Mouse (Mus musculus) ovary, postnatal 14 days (tissue): ENCODE results near the gene Tex44.

Source experiments
- DNase-seq: peaks from one replicate; pipeline ENCODE4 v3.0.0; 2022; ENCODE audit warnings: low spot score

Gene Tex44

GRCm38 (mm10) chr1:86426128-86426527 is at the start of gene Tex44, which contains the start of gene Nmur1:
Gene Tex44, plus strand, starts transcription at chr1:86426329.
Gene Nmur1, minus strand, starts transcription at chr1:86426228.
- no peak for DNase-seq

- DNase-seq = no peak
Observed at GRCm38 (mm10) chr1:86376354-86376753, 49.8 kb upstream of the Tex44 start.

- no peak for DNase-seq
Observed at GRCm38 (mm10) chr1:86378662-86379061, 47.5 kb upstream of the Tex44 start.

GRCm38 (mm10) chr1:86379161-86379569 is 47.0 kb upstream of the Tex44 start:
- DNase-seq = no peak

- peak; percentile 47 for DNase-seq
Observed at GRCm38 (mm10) chr1:86381027-86381426, 45.1 kb upstream of the Tex44 start.

- peak; percentile 74 for DNase-seq
Observed at GRCm38 (mm10) chr1:86389230-86389629, 36.9 kb upstream of the Tex44 start.

- DNase-seq = no peak
Observed at GRCm38 (mm10) chr1:86391425-86391824, 34.7 kb upstream of the Tex44 start.

- no peak for DNase-seq
Observed at GRCm38 (mm10) chr1:86393219-86393618, 32.9 kb upstream of the Tex44 start.

- no peak for DNase-seq
Observed at GRCm38 (mm10) chr1:86394246-86394645, 31.9 kb upstream of the Tex44 start.

- DNase-seq = no peak
Observed at GRCm38 (mm10) chr1:86395897-86396296, 30.2 kb upstream of the Tex44 start.

- no peak for DNase-seq
Observed at GRCm38 (mm10) chr1:86397621-86398020, 28.5 kb upstream of the Tex44 start.

- DNase-seq = no peak
Observed at GRCm38 (mm10) chr1:86398222-86398621, 27.9 kb upstream of the Tex44 start.

GRCm38 (mm10) chr1:86399322-86399721 is 26.8 kb upstream of the Tex44 start:
- DNase-seq = no peak

- DNase-seq = no peak
Observed at GRCm38 (mm10) chr1:86400096-86400754, 25.9 kb upstream of the Tex44 start.

- DNase-seq = no peak
Observed at GRCm38 (mm10) chr1:86404834-86405233, 21.3 kb upstream of the Tex44 start.

- DNase-seq = no peak
Observed at GRCm38 (mm10) chr1:86406313-86406712, 19.8 kb upstream of the Tex44 start.

- no peak for DNase-seq
Observed at GRCm38 (mm10) chr1:86406914-86407313, 19.2 kb upstream of the Tex44 start.

GRCm38 (mm10) chr1:86408515-86408914 is 17.6 kb upstream of the Tex44 start:
- DNase-seq = no peak

GRCm38 (mm10) chr1:86409476-86409875 is 16.7 kb upstream of the Tex44 start:
- no peak for DNase-seq

GRCm38 (mm10) chr1:86414715-86415114 is 11.4 kb upstream of the Tex44 start:
- no peak for DNase-seq

GRCm38 (mm10) chr1:86415144-86415543 is 11.0 kb upstream of the Tex44 start:
- DNase-seq = no peak

- no peak for DNase-seq
Observed at GRCm38 (mm10) chr1:86415612-86416184, 10.4 kb upstream of the Tex44 start.

GRCm38 (mm10) chr1:86416321-86416720 is 9.8 kb upstream of the Tex44 start:
- no peak for DNase-seq

GRCm38 (mm10) chr1:86421007-86421406 is 5.1 kb upstream of the Tex44 start:
- DNase-seq = no peak
